Mouse (Mus musculus) ES-E14 (cell line): Measurements from ENCODE around the gene Gnl1. TPM values are rescaled to one million over a fixed set of nuclear protein-coding genes. Genes with fewer than 3 reads are reported as not detected.
"Not testable (repeated sequence)": the region's sequence is repeated elsewhere in the genome, so short reads cannot be mapped to it uniquely, and the experiment has no call there.

Experiments used
- DNase-seq: peaks from one replicate; pipeline ENCODE4 v3.0.0-alpha.2; 2013; ENCODE audit warnings: low read depth, low spot score
- H3K27ac ChIP-seq: 2 replicates; pipeline ENCODE4 v1.5.1; 2012; ENCODE audit warnings: low read depth, mild to moderate bottlenecking, low read length, moderate library complexity, mixed read lengths; ENCODE audit not compliant: poor library complexity, insufficient read depth, severe bottlenecking
- H3K36me3 ChIP-seq: 2 replicates; pipeline ENCODE4 v1.6.1; 2012; ENCODE audit warnings: mild to moderate bottlenecking, low read length, moderate library complexity, mixed read lengths; ENCODE audit not compliant: control insufficient read depth, poor library complexity, insufficient read depth, severe bottlenecking
- H3K4me1 ChIP-seq, 2 experiments: fragments of 150-350 bp in 1 of 2; sonication (generic) in 1 of 2; 2 replicates each; pipeline ENCODE4 v1.6.1; 2012; ENCODE audit warnings: low read length in 2 of 2, mild to moderate bottlenecking in 1 of 2, mixed read lengths in 1 of 2; ENCODE audit not compliant: control insufficient read depth in 2 of 2, insufficient read depth in 2 of 2, poor library complexity in 1 of 2
- H3K4me3 ChIP-seq, 2 experiments: fragments of 150-350 bp in 1 of 2; sonication (generic) in 1 of 2; 2 replicates each; pipeline ENCODE4 v1.5.1; 2012; ENCODE audit warnings: low read length in 2 of 2, low read depth in 1 of 2, mild to moderate bottlenecking in 1 of 2, mixed read lengths in 1 of 2; ENCODE audit not compliant: insufficient read depth in 1 of 2, poor library complexity in 1 of 2, severe bottlenecking in 1 of 2
- H3K9ac ChIP-seq: 2 replicates; pipeline ENCODE4 v1.6.1; 2012; ENCODE audit warnings: low read depth, mild to moderate bottlenecking, low read length, mixed read lengths; ENCODE audit not compliant: poor library complexity, insufficient read depth, severe bottlenecking
- H3K9me3 ChIP-seq: fragments of 150-350 bp; sonication (generic); 2 replicates; pipeline ENCODE4 v1.6.1; 2012; ENCODE audit warnings: low read depth, mild to moderate bottlenecking, low read length; ENCODE audit not compliant: control insufficient read depth, insufficient read depth
- CHD2 ChIP-seq: IDR thresholded peaks from 2 replicates; pipeline ENCODE4 v1.6.1; 2014; ENCODE audit warnings: mild to moderate bottlenecking, low read depth, low read length, inconsistent platforms
- HCFC1 ChIP-seq: IDR thresholded peaks from 2 replicates; pipeline ENCODE4 v1.6.1; 2012; ENCODE audit warnings: low read length, inconsistent platforms, borderline replicate concordance; ENCODE audit not compliant: insufficient read depth
- MAFK ChIP-seq: IDR thresholded peaks from 2 replicates; pipeline ENCODE4 v1.6.1; 2014; ENCODE audit warnings: mild to moderate bottlenecking, low read depth, low read length, inconsistent platforms; ENCODE audit not compliant: insufficient read depth
- ZC3H11A ChIP-seq: IDR thresholded peaks from 2 replicates; pipeline ENCODE4 v1.6.1; 2012; ENCODE audit warnings: low read depth, mild to moderate bottlenecking, inconsistent platforms, low read length, borderline replicate concordance
- ZNF384 ChIP-seq: IDR thresholded peaks from 2 replicates; pipeline ENCODE4 v1.6.1; 2012; ENCODE audit warnings: low read depth, low read length, inconsistent platforms
- in situ Hi-C, 2 experiments: fragments of 600-800 bp; cut with MboI; formaldehyde crosslinking; loops; one replicate each; pipeline ENCODE4 v1.15.1; 2025; ENCODE audit warnings: low sequenced_read_pairs in 2 of 2, inconsistent platforms in 1 of 2; ENCODE audit not compliant: unreplicated experiment in 2 of 2
- total RNA-seq: library from RNA; depleted of rRNA; stranded (reverse); fragments of 300-350 nt; gene quantifications from 2 replicates; pipeline ENCODE4 v1.2.3, GENCODE M21; 2012

Gnl1 gene
- total RNA-seq, 1 experiment: 51.6 TPM

GRCm38 (mm10) chr17:35999356-35999755 is 19.7 kb downstream of the Gnl1 start:
- no peaks in the 10 kb centered on the region for H3K9me3 ChIP-seq
- H3K4me3 ChIP-seq: no peak overlapping the region
- no peak overlapping the region for H3K9ac ChIP-seq
- DNase-seq: no peak
- H3K36me3 ChIP-seq: no peaks in the 10 kb centered on the region
- in situ Hi-C loops: loop anchor here (10.0 to 25.0 kb wide), 2 partner anchors 113 to 115 kb away; partner anchors contain the start of gene Gm19684 (in 1 of the 2)
- no peak overlapping the region for H3K27ac ChIP-seq
- peaks cover 5 to 14% of the 10 kb centered on the region in 2 experiments for H3K4me1 ChIP-seq
- no peak for TF ChIP-seq CHD2
- TF ChIP-seq HCFC1: no peak
- no peak for TF ChIP-seq ZC3H11A
- no peak for TF ChIP-seq ZNF384
- no peak for TF ChIP-seq MAFK

GRCm38 (mm10) chr17:36000349-36000748 is 20.7 kb downstream of the Gnl1 start:
- H3K9ac ChIP-seq: no peak overlapping the region
- TF ChIP-seq ZNF384 (no peak), CHD2 (no peak), ZC3H11A (no peak), MAFK (no peak), HCFC1 (no peak)
- in situ Hi-C loops: no loop called here

GRCm38 (mm10) chr17:36001121-36001897 is 21.7 kb downstream of the Gnl1 start:
- no peak for TF ChIP-seq MAFK
- no peak for TF ChIP-seq ZNF384
- TF ChIP-seq HCFC1: no peak
- no peak for TF ChIP-seq CHD2
- no peak for TF ChIP-seq ZC3H11A
- H3K9ac ChIP-seq: no peak overlapping the region
- no peaks in the 10 kb centered on the region for H3K9me3 ChIP-seq
- H3K27ac ChIP-seq: 0 out of 2 replicates have a peak overlapping the region, but pooled peaks have one; percentile 40
- peaks cover 5% of the 10 kb centered on the region; the same call in 1 of the 2 replicates for H3K36me3 ChIP-seq
- no peak for DNase-seq
- in situ Hi-C loops: no loop called here
- peaks cover 2 to 16% of the 10 kb centered on the region in 2 experiments for H3K4me1 ChIP-seq
- no peak overlapping the region for H3K4me3 ChIP-seq

More at GRCm38 (mm10) chr17:36000349-36000748, 20.7 kb downstream of the Gnl1 start:
- Histone ChIP-seq H3K4me1 (peaks cover 5 to 16% of the 10 kb centered on the region in 2 experiments), H3K27ac (no peak overlapping the region), H3K4me3 (no peak overlapping the region), H3K9me3 (no peaks in the 10 kb centered on the region), H3K36me3 (0 out of 2 replicates have a peak, but pooled peaks cover 1% of the 10 kb centered on the region)
- no peak for DNase-seq

GRCm38 (mm10) chr17:36001966-36002365 is 22.3 kb downstream of the Gnl1 start:
- TF ChIP-seq ZC3H11A (no peak), ZNF384 (no peak), MAFK (no peak), CHD2 (no peak), HCFC1 (no peak)
- H3K9me3 ChIP-seq: no peaks in the 10 kb centered on the region
- no peak overlapping the region for H3K27ac ChIP-seq

GRCm38 (mm10) chr17:36003331-36003730 is 23.7 kb downstream of the Gnl1 start:
- no peak for DNase-seq
- no peak overlapping the region for H3K9ac ChIP-seq
- peaks cover 5% of the 10 kb centered on the region; the same call in 1 of the 2 replicates for H3K36me3 ChIP-seq
- H3K4me1 ChIP-seq: peaks cover 0 to 14% of the 10 kb centered on the region in 2 experiments; a peak in 3 of 4 replicates
- no peak overlapping the region for H3K27ac ChIP-seq
- in situ Hi-C loops: no loop called here
- TF ChIP-seq ZNF384: no peak
- TF ChIP-seq HCFC1: no peak
- no peak for TF ChIP-seq ZC3H11A
- TF ChIP-seq MAFK: no peak
- TF ChIP-seq CHD2: no peak
- no peaks in the 10 kb centered on the region for H3K9me3 ChIP-seq
- no peak overlapping the region for H3K4me3 ChIP-seq

More at GRCm38 (mm10) chr17:36001966-36002365, 22.3 kb downstream of the Gnl1 start:
- in situ Hi-C loops: no loop called here
- Histone ChIP-seq H3K36me3 (peaks cover 5% of the 10 kb centered on the region; the same call in 1 of the 2 replicates), H3K4me3 (no peak overlapping the region), H3K4me1 (peaks cover 2 to 16% of the 10 kb centered on the region in 2 experiments), H3K9ac (no peak overlapping the region)
- DNase-seq: no peak

GRCm38 (mm10) chr17:36004409-36004808 is 24.8 kb downstream of the Gnl1 start:
- not testable (repeated sequence) for H3K27ac ChIP-seq

More at GRCm38 (mm10) chr17:36004409-36004808, 24.8 kb downstream of the Gnl1 start:
- H3K9me3 ChIP-seq, H3K4me3 ChIP-seq, H3K9ac ChIP-seq, H3K36me3 ChIP-seq, DNase-seq, in situ Hi-C loops: not testable (repeated sequence)
- H3K4me1 ChIP-seq: peaks cover 0 to 12% of the 10 kb centered on the region in 2 experiments; a peak in 2 of 4 replicates
